Mouse (Mus musculus) midbrain, postnatal 0 days (tissue): ENCODE data around the gene Cadps. TPM values are rescaled to one million over a fixed set of nuclear protein-coding genes. Genes with fewer than 3 reads are reported as not detected.
"Not testable (repeated sequence)": the region's sequence is repeated elsewhere in the genome, so short reads cannot be mapped to it uniquely, and the experiment has no call there.

Experiments
- ATAC-seq: fragments of 200-750 bp; cut with Nextera tagmentation; 2 replicates; pipeline ENCODE4 v1.8.0; 2017; ENCODE audit warnings: moderate number of reproducible peaks, mild to moderate bottlenecking, moderate TSS enrichment, moderate library complexity; ENCODE audit not compliant: low FRiP score
- DNase-seq: peaks from one replicate; pipeline ENCODE4 v3.0.0-alpha.2; 2015; ENCODE audit warnings: low spot score
- H3K27ac ChIP-seq: fragments of 300-500 bp; sonication (generic); 2 replicates; pipeline ENCODE4 v1.5.1; 2014; ENCODE audit warnings: low read depth, mild to moderate bottlenecking, low read length, mixed read lengths
- H3K27me3 ChIP-seq: fragments of 300-500 bp; sonication (generic); 2 replicates; pipeline ENCODE4 v1.6.1; 2014; ENCODE audit warnings: low read length, control low read depth, mixed read lengths; ENCODE audit not compliant: insufficient read depth
- H3K36me3 ChIP-seq: fragments of 300-500 bp; sonication (generic); 2 replicates; pipeline ENCODE4 v1.6.1; 2014; ENCODE audit warnings: low read length, control low read depth, mixed read lengths; ENCODE audit not compliant: insufficient read depth
- H3K4me1 ChIP-seq: fragments of 300-500 bp; sonication (generic); 2 replicates; pipeline ENCODE4 v1.6.1; 2014; ENCODE audit warnings: mild to moderate bottlenecking, control low read depth, antibody characterized with exemption, low read length, mixed read lengths; ENCODE audit not compliant: insufficient read depth
- H3K4me2 ChIP-seq: fragments of 300-500 bp; sonication (generic); 2 replicates; pipeline ENCODE4 v1.6.1; 2014; ENCODE audit warnings: low read depth, mild to moderate bottlenecking, low read length, mixed read lengths; ENCODE audit not compliant: poor library complexity, severe bottlenecking
- H3K4me3 ChIP-seq: fragments of 300-500 bp; sonication (generic); 2 replicates; pipeline ENCODE4 v1.5.1; 2014; ENCODE audit warnings: low read depth, mild to moderate bottlenecking, low read length, moderate library complexity
- H3K9ac ChIP-seq: fragments of 300-500 bp; sonication (generic); replicated peaks from 2 replicates; pipeline ENCODE4 v1.6.1; 2014; ENCODE audit warnings: mild to moderate bottlenecking, low read length, moderate library complexity, mixed read lengths; ENCODE audit not compliant: poor library complexity, severe bottlenecking
- H3K9me3 ChIP-seq: fragments of 300-500 bp; sonication (generic); 2 replicates; pipeline ENCODE4 v1.6.1; 2016; ENCODE audit warnings: low read length, control low read depth
- CTCF ChIP-seq: IDR thresholded peaks from 2 replicates; pipeline ENCODE4 v1.5.1; 2016; ENCODE audit warnings: antibody characterized with exemption, mild to moderate bottlenecking
- WGBS: fragments of 180-500 bp; shearing (Covaris S2); extraction: QIAGEN DNeasy Blood & Tissue Kit; methylation state at CpG from one replicate; pipeline ENCODE4 v1.1.7; 2014; 5-methylcytosine and 5-hydroxymethylcytosine counted together
- polyA plus RNA-seq: library from polyadenylated mRNA; unstranded; fragments of >200 nt; fragmentation: Nextera tagmentation; extraction: Ambion mirVana; gene quantifications from 2 replicates; pipeline ENCODE4 v1.2.1, GENCODE M21; 2015
- total RNA-seq: library from RNA; depleted of rRNA; stranded (reverse); fragments of >200 nt; gene quantifications from 2 replicates; pipeline ENCODE4 v1.2.3, GENCODE M21; 2014

The Cadps gene
- total and polyA plus RNA-seq, 2 experiments from 2014 or later = 38.6 to 194 TPM

DNA sequence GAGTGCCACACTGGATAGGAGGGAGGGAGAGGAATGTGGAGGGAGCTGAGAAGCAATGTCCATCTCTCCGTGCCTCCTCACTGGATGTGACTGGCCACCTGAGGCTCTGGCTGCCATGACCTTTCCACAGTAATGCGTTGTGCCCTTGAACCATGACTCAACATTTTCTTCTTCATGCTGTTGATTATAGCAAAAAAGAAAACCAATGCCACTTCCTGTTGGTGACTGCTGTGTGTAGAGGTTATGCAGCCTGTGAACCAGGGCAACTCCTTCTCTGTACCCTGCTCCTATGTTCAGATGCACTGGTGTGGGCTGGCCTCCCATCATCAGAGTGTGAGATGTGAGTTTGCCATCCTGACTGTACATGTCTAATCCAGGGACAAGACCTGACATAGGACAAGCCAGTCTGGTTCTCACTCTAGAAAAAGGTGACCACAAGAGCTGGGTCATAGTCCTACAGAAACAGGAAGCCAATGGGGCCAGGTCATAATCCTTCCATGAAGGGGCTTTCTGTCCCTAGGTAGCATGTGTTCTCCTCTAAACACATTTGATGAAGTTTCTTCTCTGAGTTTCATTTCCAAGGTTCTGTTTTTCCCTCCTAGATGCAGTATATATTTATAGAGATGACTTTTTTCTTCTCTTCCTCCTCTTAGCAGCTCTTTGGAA, 245.3 kb downstream of the Cadps start:
- Histone ChIP-seq H3K27ac (no peak overlapping the region), H3K4me3 (no peak overlapping the region), H3K36me3 (no peaks in the 10 kb centered on the region), H3K9ac (no peak overlapping the region), H3K27me3 (no peaks in the 10 kb centered on the region), H3K9me3 (no peaks in the 10 kb centered on the region), H3K4me2 (no peak overlapping the region), H3K4me1 (no peaks in the 10 kb centered on the region)
- ATAC-seq (no peak), DNase-seq (no peak)
- no peak for TF ChIP-seq CTCF
- WGBS = 80% methylated on average over 2 of the region's 2 CpGs

GRCm38 (mm10) chr14:12575105-12575504, 247.8 kb downstream of the Cadps start:
- no peaks in the 10 kb centered on the region for H3K27me3 ChIP-seq
- DNase-seq = peak; percentile 91
- peak; percentile 73; the same call in 1 of the 2 replicates for ATAC-seq
- H3K36me3 ChIP-seq = no peaks in the 10 kb centered on the region
- H3K9ac ChIP-seq = no peak overlapping the region
- TF ChIP-seq CTCF = peak; percentile 93
- H3K27ac ChIP-seq = no peak overlapping the region
- 11% methylated on average over 3 of the region's 3 CpGs for whole genome bisulfite sequencing
- no peaks in the 10 kb centered on the region for H3K4me1 ChIP-seq
- no peaks in the 10 kb centered on the region for H3K9me3 ChIP-seq
- no peak overlapping the region for H3K4me2 ChIP-seq
- no peak overlapping the region for H3K4me3 ChIP-seq

DNA sequence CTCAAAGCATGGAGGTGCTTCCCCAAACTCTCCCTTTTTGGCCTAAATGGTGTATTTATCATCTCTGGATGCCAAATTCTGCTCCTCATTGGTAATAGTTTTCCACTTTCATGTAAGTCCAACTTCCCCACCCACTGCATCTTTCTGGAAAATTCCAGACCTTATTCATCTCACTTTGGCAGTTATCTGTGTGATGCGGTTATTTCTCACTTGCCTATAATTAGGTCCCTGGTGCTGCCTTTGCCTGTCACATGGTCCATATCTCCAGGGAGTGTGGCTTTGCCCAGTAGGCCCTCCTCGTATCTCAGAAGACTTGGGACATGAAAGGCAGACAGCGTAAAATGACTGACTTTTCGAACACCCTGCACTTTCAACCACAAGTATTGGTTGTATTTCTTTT, 248.5 kb downstream of the Cadps start:
- DNase-seq = no peak
- no peaks in the 10 kb centered on the region for H3K36me3 ChIP-seq
- H3K4me2 ChIP-seq = no peak overlapping the region
- no peaks in the 10 kb centered on the region for H3K9me3 ChIP-seq
- no peak for ATAC-seq
- WGBS = 74% methylated on average over 4 of the region's 4 CpGs
- no peak overlapping the region for H3K27ac ChIP-seq
- no peaks in the 10 kb centered on the region for H3K4me1 ChIP-seq
- no peak for TF ChIP-seq CTCF
- H3K27me3 ChIP-seq = no peaks in the 10 kb centered on the region
- no peak overlapping the region for H3K9ac ChIP-seq
- H3K4me3 ChIP-seq = no peak overlapping the region

DNA sequence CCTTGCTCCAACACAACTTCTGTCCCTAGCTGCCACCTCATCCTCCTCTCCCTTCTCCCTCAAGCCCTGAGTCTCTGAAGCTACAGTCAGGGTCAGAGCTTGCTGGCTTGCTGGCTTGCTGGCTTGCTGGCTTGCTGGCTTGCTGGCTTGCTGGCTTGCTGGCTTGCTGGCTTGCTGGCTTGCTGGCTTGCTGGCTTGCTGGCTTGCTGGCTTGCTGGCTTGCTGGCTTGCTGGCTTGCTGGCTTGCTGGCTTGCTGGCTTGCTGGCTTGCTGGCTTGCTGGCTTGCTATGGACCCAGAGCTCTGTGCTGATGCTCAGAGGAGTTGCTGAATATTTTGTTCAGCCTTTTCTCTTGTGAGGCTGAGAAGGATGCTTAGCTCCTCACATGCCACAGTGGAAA, 261.1 kb downstream of the Cadps start:
- H3K4me3 ChIP-seq, H3K27me3 ChIP-seq, H3K9me3 ChIP-seq, H3K4me2 ChIP-seq, H3K9ac ChIP-seq, DNase-seq, H3K27ac ChIP-seq, H3K4me1 ChIP-seq, H3K36me3 ChIP-seq, ATAC-seq: not testable (repeated sequence)

- DNase-seq = no peak
- 50% methylated on average over 1 of the region's 1 CpGs for whole genome bisulfite sequencing
These were observed 262.7 kb downstream of the Cadps start for GRCm38 (mm10) chr14:12560233-12560577.

GRCm38 (mm10) chr14:12559574-12560232, 263.2 kb downstream of the Cadps start:
- H3K4me3 ChIP-seq = no peak overlapping the region
- peak; percentile 59 for DNase-seq
- no peak overlapping the region for H3K9ac ChIP-seq
- ATAC-seq = peak; percentile 65
- no peak overlapping the region for H3K4me2 ChIP-seq
- no peaks in the 10 kb centered on the region for H3K36me3 ChIP-seq
- H3K4me1 ChIP-seq = no peaks in the 10 kb centered on the region
- no peak for TF ChIP-seq CTCF
- WGBS = 49% methylated on average over 3 of the region's 3 CpGs
- H3K27ac ChIP-seq = no peak overlapping the region
- no peaks in the 10 kb centered on the region for H3K9me3 ChIP-seq
- no peaks in the 10 kb centered on the region for H3K27me3 ChIP-seq

More at GRCm38 (mm10) chr14:12560233-12560577, 262.7 kb downstream of the Cadps start:
- Histone ChIP-seq H3K27me3 (no peaks in the 10 kb centered on the region), H3K4me1 (no peaks in the 10 kb centered on the region), H3K4me3 (no peak overlapping the region), H3K9ac (no peak overlapping the region), H3K36me3 (no peaks in the 10 kb centered on the region), H3K27ac (no peak overlapping the region), H3K4me2 (no peak overlapping the region), H3K9me3 (no peaks in the 10 kb centered on the region)
- peak; percentile 36; the same call in 1 of the 2 replicates for ATAC-seq
- peak; percentile 12; the same call in 1 of the 2 replicates for TF ChIP-seq CTCF
